Mouse (Mus musculus) ES-E14 (cell line): Measurements from ENCODE around the gene Vegfd.

Experiments
- CHD2 ChIP-seq: IDR thresholded peaks from 2 replicates; pipeline ENCODE4 v1.6.1; 2014; ENCODE audit warnings: mild to moderate bottlenecking, low read depth, low read length, inconsistent platforms
- ZNF384 ChIP-seq: IDR thresholded peaks from 2 replicates; pipeline ENCODE4 v1.6.1; 2012; ENCODE audit warnings: low read depth, low read length, inconsistent platforms

GRCm38 (mm10) chrX:164420518-164420917 lies 47.3 kb downstream of the Vegfd start:
- no peak for TF ChIP-seq CHD2
- no peak for TF ChIP-seq ZNF384
